Mouse (Mus musculus) urinary bladder, adult 2 months (tissue): Measurements from ENCODE around the gene Hes2. TPM values are rescaled to one million over a fixed set of nuclear protein-coding genes. Genes with fewer than 3 reads are reported as not detected.

ENCODE experiments used
- polyA plus RNA-seq: library from polyadenylated mRNA; depleted of rRNA; stranded (reverse); fragments of >200 nt; gene quantifications from 2 replicates; pipeline ENCODE4 v1.2.3, GENCODE M21; 2012; rRNA removed

Gene Hes2
- polyA plus RNA-seq, 1 experiment = 0.23 TPM

Other genes with a start within 250 kb of the Hes2 start
- 33.6 and 35.7 TPM in 2 replicates for gene Dnajc11, start 225.2 kb upstream of the Hes2 start, polyA plus RNA-seq
- 53.1 and 55.1 TPM in 2 replicates for gene Thap3, start 169.9 kb upstream of the Hes2 start, polyA plus RNA-seq
- 13.2 and 15.3 TPM in 2 replicates for gene Phf13, start 162.6 kb upstream of the Hes2 start, polyA plus RNA-seq
- 34.5 and 38.3 TPM in 2 replicates for gene Klhl21, start 150.1 kb upstream of the Hes2 start, polyA plus RNA-seq
- 13.5 and 16.0 TPM in 2 replicates for gene Zbtb48, start 131.2 kb upstream of the Hes2 start, polyA plus RNA-seq
- gene Tas1r1, start 120.3 kb upstream of the Hes2 start, polyA plus RNA-seq = 0.04 and 0.10 TPM in 2 replicates
- 11.3 and 13.0 TPM in 2 replicates for gene Nol9, start 119.5 kb upstream of the Hes2 start, polyA plus RNA-seq
- gene Plekhg5, start 86.4 kb upstream of the Hes2 start, polyA plus RNA-seq = 13.2 and 14.6 TPM in 2 replicates
- gene Tnfrsf25, start 42.9 kb upstream of the Hes2 start, polyA plus RNA-seq = 3.7 TPM in 2 replicates
- gene Espn, start 6.5 kb upstream of the Hes2 start, polyA plus RNA-seq = 6.0 and 7.8 TPM in 2 replicates
- 44.9 and 48.1 TPM in 2 replicates for gene Acot7, start 19.3 kb downstream of the Hes2 start, polyA plus RNA-seq
- gene Gpr153, start 115.4 kb downstream of the Hes2 start, polyA plus RNA-seq = 31.3 and 39.2 TPM in 2 replicates
- not detected in 2 replicates for gene Hes3, start 132.8 kb downstream of the Hes2 start, polyA plus RNA-seq
- 25.2 and 26.2 TPM in 2 replicates for gene Icmt, start 138.4 kb downstream of the Hes2 start, polyA plus RNA-seq
- gene Rnf207, start 160.1 kb downstream of the Hes2 start, polyA plus RNA-seq = 28.0 and 34.9 TPM in 2 replicates
- 727 and 877 TPM in 2 replicates for gene Rpl22, start 166.9 kb downstream of the Hes2 start, polyA plus RNA-seq
- 0.55 and 0.56 TPM in 2 replicates for gene Chd5, start 179.8 kb downstream of the Hes2 start, polyA plus RNA-seq